Mouse (Mus musculus) neutrophil, adult 5-6 weeks (primary cell): ENCODE results near the gene Lurap1l. TPM values are rescaled to one million over a fixed set of nuclear protein-coding genes. Genes with fewer than 3 reads are reported as not detected.

Experiments used
- ATAC-seq: fragments of 151-379, 151-347 bp; 2 replicates; pipeline ENCODE4 v1.8.0; 2017; ENCODE audit warnings: mild to moderate bottlenecking, moderate TSS enrichment; ENCODE audit not compliant: insufficient number of reproducible peaks, poor library complexity, low FRiP score, severe bottlenecking; ENCODE audit errors: extremely low read depth
- total RNA-seq: library from RNA; stranded (forward); fragments of 200-1000 nt; gene quantifications from 2 replicates; pipeline ENCODE4 v1.2.3, GENCODE M21; 2017

Lurap1l gene
- total RNA-seq, 1 experiment from 2014 or later, result not detected

DNA sequence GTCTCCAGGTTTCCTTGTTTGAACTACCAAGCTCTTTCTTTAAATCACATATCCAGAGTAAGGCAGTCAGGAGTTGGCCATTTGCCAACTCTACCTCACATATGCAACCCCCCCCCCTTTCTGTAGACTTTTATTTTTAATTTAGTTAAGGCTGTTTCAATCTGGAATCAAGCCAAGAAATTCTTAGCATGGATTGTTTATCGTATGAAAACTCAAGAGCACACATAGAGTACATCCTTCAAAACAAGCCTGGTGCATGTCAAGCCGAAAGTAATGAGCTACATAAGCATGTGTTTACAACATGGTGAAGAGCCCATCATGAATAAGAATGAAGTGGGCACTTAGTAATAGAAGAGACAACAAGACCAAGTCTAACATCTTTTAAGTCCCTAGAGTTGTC lies 45.5 kb downstream of the Lurap1l start:
- no peak for ATAC-seq

DNA sequence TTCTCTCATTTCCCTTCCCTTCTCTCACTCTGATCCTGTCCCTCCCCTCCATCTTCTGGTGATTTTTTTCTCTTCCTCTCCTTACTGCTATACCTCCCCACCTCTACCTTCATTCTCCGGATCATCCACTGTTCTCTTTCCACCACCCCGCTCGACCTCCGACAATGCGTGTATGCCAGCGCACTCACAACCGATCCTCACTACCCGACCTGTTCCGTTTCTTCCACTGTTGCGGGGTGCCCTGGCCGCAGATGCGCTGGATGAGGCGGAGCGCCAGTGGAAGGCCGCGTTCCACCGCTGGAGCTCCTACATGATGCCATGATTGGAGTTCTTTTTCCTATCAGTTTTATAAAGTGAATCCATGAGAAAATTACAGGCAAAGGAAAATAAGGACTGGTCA lies 57.1 kb downstream of the Lurap1l start:
- ATAC-seq, result no peak

DNA sequence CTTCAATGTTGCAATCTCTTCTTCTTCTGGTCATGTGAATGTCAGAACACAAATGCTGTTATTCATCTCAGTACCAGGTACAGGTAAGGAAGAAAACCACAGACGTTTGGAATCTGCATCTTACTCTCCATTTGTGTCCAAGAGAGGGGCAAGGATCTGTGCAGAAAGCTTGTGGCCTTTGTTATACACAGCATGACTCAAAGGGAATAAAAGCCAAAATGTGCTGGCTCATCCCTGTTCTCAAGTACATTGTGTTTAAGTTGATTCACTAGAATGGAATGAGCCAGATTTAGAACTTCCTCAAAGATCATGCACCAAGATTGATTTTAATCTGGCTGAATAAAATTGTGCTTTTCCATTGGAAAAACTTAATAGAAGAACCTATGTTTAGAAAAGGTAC lies 61.4 kb downstream of the Lurap1l start:
- no peak for ATAC-seq

DNA sequence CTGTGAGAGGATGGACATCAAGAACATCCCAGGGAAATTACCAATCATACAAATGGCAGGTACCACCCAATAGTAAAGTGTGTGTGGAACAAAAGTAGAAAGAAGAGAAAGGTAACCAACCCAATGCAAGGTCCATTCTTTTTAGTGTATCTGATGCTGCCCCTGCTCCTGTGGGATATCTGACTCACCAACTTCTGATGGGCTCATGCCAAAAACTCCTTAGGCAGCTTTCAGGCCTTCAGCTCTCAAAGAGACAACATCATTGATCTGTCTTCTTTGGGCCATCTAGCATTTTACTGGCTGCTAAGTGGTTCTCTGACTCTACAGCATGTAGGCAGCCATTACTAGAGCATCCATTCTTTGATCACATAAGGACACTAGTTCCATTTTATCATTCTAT lies 63.5 kb downstream of the Lurap1l start:
- ATAC-seq, result no peak

DNA sequence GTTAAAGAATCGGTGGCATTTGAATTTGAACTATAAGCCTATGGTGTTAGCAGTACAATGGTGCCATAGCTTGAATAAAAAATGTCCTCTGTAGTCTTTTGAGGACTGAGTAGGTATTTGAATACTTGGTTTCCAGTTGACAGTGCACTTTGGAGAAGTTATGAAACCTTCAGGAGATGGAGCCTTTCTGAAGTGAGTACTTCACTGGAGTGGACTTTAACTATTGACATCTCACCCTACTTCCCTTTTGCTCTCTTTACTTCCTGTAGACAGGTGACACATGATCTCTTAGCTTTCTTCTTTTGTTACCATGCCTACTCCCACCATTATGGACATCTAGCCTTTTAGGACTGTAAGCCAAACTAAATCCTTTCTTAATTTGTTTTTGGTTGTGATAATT lies 80.4 kb downstream of the Lurap1l start:
- ATAC-seq, result no peak

DNA sequence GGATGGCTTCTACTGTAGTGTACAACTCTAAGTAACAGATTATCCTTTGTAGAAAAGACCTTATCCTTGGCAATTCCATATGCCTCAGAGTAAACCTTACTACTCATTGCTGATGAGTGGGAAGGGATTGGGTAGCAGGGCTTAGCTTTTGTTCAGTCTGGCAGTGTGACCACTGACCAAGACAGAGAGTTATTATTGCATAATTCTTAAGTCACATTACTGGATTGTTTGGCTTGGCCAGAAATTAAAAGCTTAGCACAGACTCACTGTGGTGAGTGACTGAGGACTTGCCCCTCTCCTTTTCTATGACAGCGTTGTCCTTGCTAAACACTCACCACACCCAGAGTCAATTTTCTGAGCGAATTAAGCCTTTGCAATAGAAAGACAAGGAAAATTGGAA lies 93.1 kb downstream of the Lurap1l start:
- ATAC-seq, result no peak

Other genes starting within 250 kb of the Lurap1l start
- gene Tyrp1, start 76.5 kb upstream of the Lurap1l start, total RNA-seq, result not detected in 2 replicates